Mouse (Mus musculus) embryonic facial prominence, embryonic 11.5 days (tissue): ENCODE results near the gene Grtp1. TPM values are rescaled to one million over a fixed set of nuclear protein-coding genes. Genes with fewer than 3 reads are reported as not detected.

ENCODE experiments used
- ATAC-seq: fragments of 200-750 bp; cut with Nextera tagmentation; replicated peaks from 2 replicates; pipeline ENCODE4 v1.8.0; 2017; ENCODE audit warnings: low read depth; ENCODE audit not compliant: insufficient number of reproducible peaks, low FRiP score, low TSS enrichment
- DNase-seq: peaks from one replicate; pipeline ENCODE4 v3.0.0-alpha.2; 2015; ENCODE audit warnings: low spot score
- H3K27ac ChIP-seq: fragments of 300-500 bp; sonication (generic); replicated peaks from 2 replicates; pipeline ENCODE4 v1.5.1; 2014; ENCODE audit warnings: mild to moderate bottlenecking, low read depth, low read length, control low read depth
- H3K27me3 ChIP-seq: fragments of 300-500 bp; sonication (generic); 2 replicates; pipeline ENCODE4 v1.6.1; 2014; ENCODE audit warnings: mild to moderate bottlenecking, low read length, moderate library complexity, mixed read lengths; ENCODE audit not compliant: control insufficient read depth, insufficient read depth
- H3K36me3 ChIP-seq: fragments of 300-500 bp; sonication (generic); replicated peaks from 2 replicates; pipeline ENCODE4 v1.6.1; 2014; ENCODE audit warnings: low read depth, mild to moderate bottlenecking, low read length, moderate library complexity, mixed read lengths; ENCODE audit not compliant: control insufficient read depth, insufficient read depth
- H3K4me1 ChIP-seq: fragments of 300-500 bp; sonication (generic); 2 replicates; pipeline ENCODE4 v1.6.1; 2014; ENCODE audit warnings: low read length, mixed read lengths; ENCODE audit not compliant: control insufficient read depth, insufficient read depth
- H3K4me2 ChIP-seq: fragments of 300-500 bp; sonication (generic); 2 replicates; pipeline ENCODE4 v1.6.1; 2014; ENCODE audit warnings: low read depth, mild to moderate bottlenecking, control low read depth, low read length, moderate library complexity
- H3K4me3 ChIP-seq: fragments of 300-500 bp; sonication (generic); 2 replicates; pipeline ENCODE4 v1.5.1; 2014; ENCODE audit warnings: low read depth, low read length, control low read depth
- H3K9ac ChIP-seq: fragments of 300-500 bp; sonication (generic); replicated peaks from 2 replicates; pipeline ENCODE4 v1.6.1; 2014; ENCODE audit warnings: mild to moderate bottlenecking, control low read depth, low read length
- H3K9me3 ChIP-seq: fragments of 300-500 bp; sonication (generic); replicated peaks from 2 replicates; pipeline ENCODE4 v1.6.1; 2016; ENCODE audit warnings: mild to moderate bottlenecking, low read length, inconsistent platforms, mixed read lengths; ENCODE audit not compliant: control insufficient read depth
- WGBS: fragments of 180-500 bp; shearing (Covaris S2); extraction: QIAGEN DNeasy Blood & Tissue Kit; methylation state at CpG from one replicate; pipeline ENCODE4 v1.1.7; 2014; 5-methylcytosine and 5-hydroxymethylcytosine counted together
- polyA plus RNA-seq: library from polyadenylated mRNA; unstranded; fragments of >200 nt; fragmentation: Nextera tagmentation; extraction: Ambion mirVana; gene quantifications from 2 replicates; pipeline ENCODE4 v1.2.1, GENCODE M21; 2014

Gene Grtp1
- polyA plus RNA-seq: 13.5 and 14.5 TPM in 2 replicates

GRCm38 (mm10) chr8:13200301-13201012, at the start of gene Grtp1:
Gene Grtp1, minus strand, starts transcription at chr8:13200620.
- Histone ChIP-seq H3K27me3 (peaks cover 27% of the 10 kb centered on the region), H3K9ac (peak within 1 kb of the TSS; percentile 65), H3K4me3 (peak within 1 kb of the TSS; percentile 81), H3K4me2 (peak within 1 kb of the TSS; percentile 89), H3K9me3 (no peaks in the 10 kb centered on the region), H3K36me3 (no peaks in the 10 kb centered on the region), H3K27ac (no peak within 1 kb of the TSS), H3K4me1 (no peaks in the 10 kb centered on the region)
- DNase-seq (peak; percentile 64), ATAC-seq (peak; percentile 58)
- under 1% methylated on average over 55 of the region's 58 CpGs for WGBS

GRCm38 (mm10) chr8:13244343-13244880, 44.0 kb upstream of the Grtp1 start:
- 84% methylated on average over 11 of the region's 11 CpGs for WGBS
- Histone ChIP-seq H3K9ac (no peak overlapping the region), H3K27me3 (no peaks in the 10 kb centered on the region; the same call in 1 of the 2 replicates), H3K4me1 (no peaks in the 10 kb centered on the region), H3K4me3 (no peak overlapping the region), H3K36me3 (no peaks in the 10 kb centered on the region), H3K27ac (no peak overlapping the region), H3K4me2 (no peak overlapping the region), H3K9me3 (no peaks in the 10 kb centered on the region)
- ATAC-seq: no peak
- no peak for DNase-seq

- H3K27ac ChIP-seq: no peak overlapping the region
- WGBS: 76% methylated on average over 10 of the region's 10 CpGs
- H3K9me3 ChIP-seq: no peaks in the 10 kb centered on the region
- no peaks in the 10 kb centered on the region; the same call in 1 of the 2 replicates for H3K27me3 ChIP-seq
- no peaks in the 10 kb centered on the region for H3K4me1 ChIP-seq
- ATAC-seq (no peak), DNase-seq (no peak)
- no peaks in the 10 kb centered on the region for H3K36me3 ChIP-seq
- H3K9ac ChIP-seq: no peak overlapping the region
- no peak overlapping the region for H3K4me3 ChIP-seq
- no peak overlapping the region for H3K4me2 ChIP-seq
These were observed 42.8 kb upstream of the Grtp1 start for GRCm38 (mm10) chr8:13242985-13243870.

- WGBS: 79% methylated on average over 7 of the region's 7 CpGs
These were observed 40.3 kb upstream of the Grtp1 start for GRCm38 (mm10) chr8:13240691-13241090.

GRCm38 (mm10) chr8:13240055-13240454, 39.6 kb upstream of the Grtp1 start:
- Histone ChIP-seq H3K27me3 (no peaks in the 10 kb centered on the region; the same call in 1 of the 2 replicates), H3K27ac (no peak overlapping the region), H3K4me2 (no peak overlapping the region), H3K9me3 (no peaks in the 10 kb centered on the region), H3K4me1 (no peaks in the 10 kb centered on the region), H3K36me3 (no peaks in the 10 kb centered on the region), H3K4me3 (no peak overlapping the region), H3K9ac (no peak overlapping the region)
- 93% methylated on average over 9 of the region's 9 CpGs for WGBS
- no peak for DNase-seq
- ATAC-seq: no peak

More at GRCm38 (mm10) chr8:13240691-13241090, 40.3 kb upstream of the Grtp1 start:
- no peak overlapping the region for H3K9ac ChIP-seq
- DNase-seq (no peak), ATAC-seq (no peak)
- no peak overlapping the region for H3K4me3 ChIP-seq
- no peaks in the 10 kb centered on the region; the same call in 1 of the 2 replicates for H3K27me3 ChIP-seq
- H3K9me3 ChIP-seq: no peaks in the 10 kb centered on the region
- H3K4me1 ChIP-seq: no peaks in the 10 kb centered on the region
- no peaks in the 10 kb centered on the region for H3K36me3 ChIP-seq
- H3K27ac ChIP-seq: no peak overlapping the region
- no peak overlapping the region for H3K4me2 ChIP-seq

- Histone ChIP-seq H3K4me2 (no peak overlapping the region), H3K9me3 (no peaks in the 10 kb centered on the region), H3K4me3 (no peak overlapping the region), H3K27me3 (no peaks in the 10 kb centered on the region), H3K36me3 (no peaks in the 10 kb centered on the region), H3K27ac (no peak overlapping the region), H3K9ac (no peak overlapping the region), H3K4me1 (no peaks in the 10 kb centered on the region)
- ATAC-seq (no peak), DNase-seq (no peak)
- WGBS: 92% methylated on average over 13 of the region's 13 CpGs
These were observed 34.4 kb upstream of the Grtp1 start for GRCm38 (mm10) chr8:13234803-13235202.

- Histone ChIP-seq H3K9ac (no peak overlapping the region), H3K36me3 (no peaks in the 10 kb centered on the region), H3K9me3 (no peaks in the 10 kb centered on the region), H3K27me3 (no peaks in the 10 kb centered on the region), H3K4me2 (no peak overlapping the region), H3K4me1 (no peaks in the 10 kb centered on the region), H3K4me3 (no peak overlapping the region), H3K27ac (no peak overlapping the region)
- 96% methylated on average over 4 of the region's 4 CpGs for WGBS
- ATAC-seq: no peak
- no peak for DNase-seq
These were observed 30.1 kb upstream of the Grtp1 start for GRCm38 (mm10) chr8:13230471-13230870.
